Mouse (Mus musculus): Measurements from ENCODE around the gene Adgrg5. TPM values are rescaled to one million over a fixed set of nuclear protein-coding genes. Genes with fewer than 3 reads are reported as not detected.
A peak's percentile ranks its signal among the peaks of the same experiment; 100 is the strongest.

Gene Adgrg5
- polyA plus RNA-seq, 1 experiment from 2014 or later: 0.36 TPM

DNA sequence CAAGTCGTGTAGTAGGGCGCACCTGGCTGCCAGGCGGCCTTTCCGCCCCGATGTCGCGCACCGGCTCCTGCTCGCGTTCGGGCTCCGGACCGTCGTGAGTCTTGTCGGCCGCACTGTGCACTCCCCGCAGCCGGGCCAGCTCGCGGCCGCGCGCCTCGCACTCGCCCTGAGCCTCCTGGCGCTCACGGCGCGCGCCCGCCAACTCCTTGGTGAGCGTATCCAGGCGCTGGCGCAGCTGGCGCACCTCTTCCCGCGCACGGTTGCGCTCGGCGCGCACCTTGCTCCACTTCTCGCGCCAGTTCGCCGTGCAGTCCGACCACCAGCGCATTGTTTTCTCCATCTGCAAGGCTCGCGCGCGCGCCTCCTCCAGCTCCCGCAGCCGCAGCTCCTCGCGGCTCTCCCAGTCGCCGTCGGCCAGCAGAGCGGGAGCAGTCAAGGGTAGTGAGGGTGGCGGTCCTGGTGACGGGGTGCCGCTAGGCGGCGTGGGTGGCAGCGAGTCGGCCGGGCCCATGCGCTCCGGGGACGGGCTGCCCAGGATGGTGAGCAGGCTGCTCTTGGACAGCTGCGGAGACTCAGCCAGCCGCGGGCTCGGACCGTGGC, 10.3 kb upstream of the Adgrg5 start:
- no peak for ATAC-seq (ENCODE audit: insufficient number of reproducible peaks, insufficient read depth, low FRiP score, low read depth)
- 10% methylated on average over 76 of the region's 77 CpGs for WGBS
- H3K4me1 ChIP-seq (ENCODE audit: control insufficient read depth, insufficient read depth, low read length): peaks cover 42% of the 10 kb centered on the region
- H3K36me3 ChIP-seq (ENCODE audit: control insufficient read depth, insufficient read depth, low read length): peaks cover 27% of the 10 kb centered on the region
- no peak overlapping the region for H3K9ac ChIP-seq (replicated peaks; ENCODE audit: low read depth, low read length)
- peak overlapping the region; percentile 26 for H3K4me3 ChIP-seq (ENCODE audit: low read depth, low read length)
- H3K27me3 ChIP-seq (ENCODE audit: control insufficient read depth, insufficient read depth, low read length): no peaks in the 10 kb centered on the region
- no peak overlapping the region for H3K27ac ChIP-seq (ENCODE audit: low read length)
- H3K9me3 ChIP-seq (ENCODE audit: control insufficient read depth, low read depth, low read length): no peaks in the 10 kb centered on the region
- peak overlapping the region; percentile 46 for H3K4me2 ChIP-seq (replicated peaks; ENCODE audit: low read depth, low read length)

DNA sequence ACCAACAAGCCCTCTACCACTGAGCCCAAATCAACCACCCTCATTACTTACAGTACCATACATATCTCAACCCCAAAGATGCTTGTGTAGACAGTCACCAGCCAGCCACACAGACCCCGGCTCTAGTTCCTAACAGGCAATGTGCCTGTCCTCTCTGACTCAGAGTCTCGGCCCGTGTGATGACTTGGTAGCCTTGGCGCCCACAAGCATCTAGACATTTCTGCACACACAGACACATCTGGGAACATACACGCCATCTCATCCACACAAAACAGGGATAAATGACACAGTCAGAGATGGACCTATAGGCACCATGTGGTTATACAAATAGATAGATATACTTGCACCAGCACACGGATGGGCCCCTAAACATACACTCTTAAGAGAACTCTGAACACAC, 9.2 kb upstream of the Adgrg5 start:
- no peak overlapping the region for H3K4me3 ChIP-seq (ENCODE audit: low read depth, low read length)
- ATAC-seq (ENCODE audit: insufficient number of reproducible peaks, insufficient read depth, low FRiP score, low read depth): no peak
- no peaks in the 10 kb centered on the region for H3K9me3 ChIP-seq (ENCODE audit: control insufficient read depth, low read depth, low read length)
- no peak overlapping the region for H3K4me2 ChIP-seq (replicated peaks; ENCODE audit: low read depth, low read length)
- peaks cover 19% of the 10 kb centered on the region for H3K36me3 ChIP-seq (ENCODE audit: control insufficient read depth, insufficient read depth, low read length)
- H3K4me1 ChIP-seq (ENCODE audit: control insufficient read depth, insufficient read depth, low read length): peaks cover 45% of the 10 kb centered on the region
- H3K27me3 ChIP-seq (ENCODE audit: control insufficient read depth, insufficient read depth, low read length): no peaks in the 10 kb centered on the region
- WGBS: 79% methylated on average over 6 of the region's 6 CpGs
- no peak overlapping the region for H3K9ac ChIP-seq (replicated peaks; ENCODE audit: low read depth, low read length)
- no peak overlapping the region for H3K27ac ChIP-seq (ENCODE audit: low read length)

DNA sequence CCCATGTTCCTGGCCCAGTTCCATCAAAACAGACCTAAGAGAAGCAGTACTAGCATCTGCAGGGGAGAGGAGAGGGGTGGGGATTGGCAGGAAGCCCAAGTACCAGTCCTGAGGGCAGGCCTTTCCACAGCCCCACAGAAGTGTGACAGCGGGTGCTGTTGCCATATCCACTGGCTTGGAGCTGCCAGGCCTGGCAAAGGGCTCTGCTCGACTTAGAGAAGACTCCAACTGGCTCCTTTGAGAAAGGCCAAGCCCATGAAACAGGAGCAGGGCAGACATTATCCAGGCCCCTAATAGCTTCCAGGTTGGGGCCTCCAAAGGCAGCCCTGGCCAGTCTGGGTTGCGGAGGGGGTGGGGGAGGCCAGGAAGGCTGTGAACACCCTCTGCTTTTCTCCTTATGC, 8.8 kb upstream of the Adgrg5 start:
- no peak overlapping the region for H3K4me3 ChIP-seq (ENCODE audit: low read depth, low read length)
- peak; percentile 26 for ATAC-seq (ENCODE audit: insufficient number of reproducible peaks, insufficient read depth, low FRiP score, low read depth)
- H3K4me2 ChIP-seq (replicated peaks; ENCODE audit: low read depth, low read length): 0 out of 2 replicates have a peak overlapping the region, but pooled peaks have one; percentile 2
- H3K27ac ChIP-seq (ENCODE audit: low read length): no peak overlapping the region
- no peaks in the 10 kb centered on the region for H3K9me3 ChIP-seq (ENCODE audit: control insufficient read depth, low read depth, low read length)
- peaks cover 45% of the 10 kb centered on the region for H3K4me1 ChIP-seq (ENCODE audit: control insufficient read depth, insufficient read depth, low read length)
- peaks cover 16% of the 10 kb centered on the region for H3K36me3 ChIP-seq (ENCODE audit: control insufficient read depth, insufficient read depth, low read length)
- H3K9ac ChIP-seq (replicated peaks; ENCODE audit: low read depth, low read length): no peak overlapping the region
- no peaks in the 10 kb centered on the region for H3K27me3 ChIP-seq (ENCODE audit: control insufficient read depth, insufficient read depth, low read length)
- WGBS: 39% methylated on average over 3 of the region's 3 CpGs

DNA sequence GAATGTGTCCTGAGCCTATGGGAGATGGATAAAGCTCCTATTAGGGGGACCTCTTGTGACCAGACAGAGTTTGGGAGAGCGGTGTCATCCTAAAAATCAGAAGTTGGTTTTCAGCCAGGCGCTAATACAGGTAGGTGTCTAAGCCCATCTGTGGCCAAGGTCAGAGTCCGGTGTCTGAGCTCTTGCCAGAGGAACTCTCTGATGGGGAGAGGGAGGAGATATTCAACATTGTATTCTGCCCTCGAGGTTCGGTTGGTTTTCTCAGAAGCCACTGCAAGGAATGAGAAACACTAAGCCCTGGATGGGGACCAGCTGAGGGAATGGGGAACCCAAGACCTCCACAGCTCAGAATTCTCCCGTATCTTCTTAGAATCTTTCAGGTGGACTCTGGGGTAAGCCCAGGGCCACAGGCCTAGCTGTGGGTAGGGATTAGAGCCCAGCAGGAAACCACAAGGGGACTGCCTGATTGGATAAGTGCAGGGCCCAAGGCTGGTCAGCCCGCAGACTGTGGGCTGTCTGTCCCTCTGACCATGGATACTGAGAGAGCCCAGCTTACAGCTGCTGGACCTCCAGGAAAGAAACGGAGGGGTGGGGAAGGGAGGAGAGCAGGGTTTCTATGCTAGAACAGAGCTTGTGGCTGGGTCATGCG, 7.1 kb upstream of the Adgrg5 start:
- Histone ChIP-seq H3K4me2 (replicated peaks; ENCODE audit: low read depth, low read length) (peak overlapping the region; percentile 87), H3K9ac (replicated peaks; ENCODE audit: low read depth, low read length) (peak overlapping the region; percentile 28), H3K27me3 (ENCODE audit: control insufficient read depth, insufficient read depth, low read length) (no peaks in the 10 kb centered on the region), H3K4me3 (ENCODE audit: low read depth, low read length) (peak overlapping the region; percentile 89), H3K9me3 (ENCODE audit: control insufficient read depth, low read depth, low read length) (no peaks in the 10 kb centered on the region), H3K27ac (ENCODE audit: low read length) (no peak overlapping the region; the same call in 1 of the 2 replicates), H3K36me3 (ENCODE audit: control insufficient read depth, insufficient read depth, low read length) (peaks cover 10% of the 10 kb centered on the region), H3K4me1 (ENCODE audit: control insufficient read depth, insufficient read depth, low read length) (peaks cover 45% of the 10 kb centered on the region)
- WGBS: 46% methylated on average over 9 of the region's 9 CpGs
- no peak for ATAC-seq (ENCODE audit: insufficient number of reproducible peaks, insufficient read depth, low FRiP score, low read depth)

DNA sequence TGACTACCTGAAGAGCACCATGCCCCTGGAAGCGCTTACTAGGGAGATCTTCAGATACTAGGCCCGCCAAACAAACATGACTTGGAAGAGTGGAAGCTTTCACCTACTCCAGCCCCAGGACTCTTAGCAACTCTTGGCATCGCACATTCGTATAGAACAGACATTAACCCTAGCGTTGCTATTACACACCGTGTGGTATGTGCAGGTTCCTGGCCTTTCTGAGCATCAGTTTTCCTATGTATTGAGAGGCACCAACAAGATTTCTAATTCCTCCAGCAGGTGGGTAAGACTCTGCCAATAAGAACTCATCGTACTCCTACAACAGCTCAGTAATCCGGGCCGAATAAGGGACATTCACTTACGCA, 6.6 kb upstream of the Adgrg5 start:
- H3K36me3 ChIP-seq (ENCODE audit: control insufficient read depth, insufficient read depth, low read length): peaks cover 7% of the 10 kb centered on the region
- peak overlapping the region; percentile 28 for H3K9ac ChIP-seq (replicated peaks; ENCODE audit: low read depth, low read length)
- H3K27ac ChIP-seq (ENCODE audit: low read length): no peak overlapping the region; the same call in 1 of the 2 replicates
- peak overlapping the region; percentile 87 for H3K4me2 ChIP-seq (replicated peaks; ENCODE audit: low read depth, low read length)
- peak overlapping the region; percentile 89 for H3K4me3 ChIP-seq (ENCODE audit: low read depth, low read length)
- no peak for ATAC-seq (ENCODE audit: insufficient number of reproducible peaks, insufficient read depth, low FRiP score, low read depth)
- no peaks in the 10 kb centered on the region for H3K9me3 ChIP-seq (ENCODE audit: control insufficient read depth, low read depth, low read length)
- 5% methylated on average over 10 of the region's 10 CpGs for WGBS
- peaks cover 46% of the 10 kb centered on the region for H3K4me1 ChIP-seq (ENCODE audit: control insufficient read depth, insufficient read depth, low read length)
- H3K27me3 ChIP-seq (ENCODE audit: control insufficient read depth, insufficient read depth, low read length): no peaks in the 10 kb centered on the region

DNA sequence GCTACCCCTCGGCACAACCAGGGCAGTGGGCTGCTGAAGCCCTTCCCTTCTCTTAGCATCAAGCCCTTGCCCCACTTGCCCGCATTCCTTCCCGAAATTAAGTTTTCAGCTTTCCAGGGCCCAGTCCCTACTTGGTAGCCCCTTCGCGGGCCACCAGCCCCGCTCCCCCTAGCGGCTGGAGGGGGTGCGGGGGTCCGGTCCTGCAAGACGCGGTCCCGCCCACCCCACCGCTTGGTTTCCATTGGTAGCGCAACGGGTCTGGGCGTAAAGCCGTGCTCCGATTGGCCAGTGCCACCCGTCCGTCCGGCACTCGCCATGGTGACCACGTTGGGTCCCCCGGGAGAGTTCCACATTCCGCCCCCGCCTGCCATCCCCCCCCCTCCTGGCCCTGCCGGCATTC, 6.1 kb upstream of the Adgrg5 start:
- Histone ChIP-seq H3K4me1 (ENCODE audit: control insufficient read depth, insufficient read depth, low read length) (peaks cover 50% of the 10 kb centered on the region), H3K4me3 (ENCODE audit: low read depth, low read length) (peak overlapping the region; percentile 89), H3K27ac (ENCODE audit: low read length) (peak overlapping the region; percentile 75; the same call in 1 of the 2 replicates), H3K4me2 (replicated peaks; ENCODE audit: low read depth, low read length) (peak overlapping the region; percentile 87), H3K36me3 (ENCODE audit: control insufficient read depth, insufficient read depth, low read length) (peaks cover 7% of the 10 kb centered on the region), H3K9me3 (ENCODE audit: control insufficient read depth, low read depth, low read length) (no peaks in the 10 kb centered on the region), H3K9ac (replicated peaks; ENCODE audit: low read depth, low read length) (peak overlapping the region; percentile 77), H3K27me3 (ENCODE audit: control insufficient read depth, insufficient read depth, low read length) (no peaks in the 10 kb centered on the region)
- peak; percentile 95 for ATAC-seq (ENCODE audit: insufficient number of reproducible peaks, insufficient read depth, low FRiP score, low read depth)
- under 1% methylated on average over 25 of the region's 27 CpGs for WGBS

DNA sequence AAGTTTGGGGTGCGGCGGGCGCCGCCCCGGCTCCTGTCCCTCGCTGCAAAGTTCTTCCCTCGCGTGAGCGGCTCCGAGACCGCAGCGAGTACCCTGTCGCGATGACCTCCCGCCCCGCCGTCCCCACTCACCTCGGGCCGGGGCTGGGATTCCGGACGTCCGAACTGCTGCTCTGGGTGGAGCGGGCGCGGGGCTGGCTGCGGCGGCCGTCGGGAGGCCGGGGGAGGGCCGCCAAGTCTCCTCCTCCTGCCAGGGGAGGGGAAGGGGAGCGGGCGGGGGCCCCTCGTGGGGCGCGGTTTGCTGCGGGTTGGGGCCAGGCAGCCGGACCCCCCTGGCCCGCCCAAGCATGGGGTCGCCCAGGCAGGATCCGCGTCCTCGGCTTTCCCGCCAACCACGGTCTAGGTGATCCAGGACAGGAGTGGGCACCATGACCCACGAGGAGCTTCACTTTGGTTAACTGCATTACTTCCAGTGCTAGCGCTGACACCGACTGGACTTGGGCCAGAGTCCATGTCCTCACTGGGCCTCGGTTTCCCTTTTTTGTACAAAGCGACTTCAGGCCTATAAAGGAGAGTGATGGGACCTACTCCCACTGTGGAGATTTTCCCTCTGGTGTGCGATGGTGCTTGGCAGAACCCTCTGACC, 5.5 kb upstream of the Adgrg5 start, which contains the start of gene Ccdc102a:
TSS of gene Ccdc102a (minus strand) at position 248 of the 645 bp plus-strand sequence.
- peak within 1 kb of the TSS; percentile 75 for H3K27ac ChIP-seq (ENCODE audit: low read length)
- no peaks in the 10 kb centered on the region for H3K9me3 ChIP-seq (ENCODE audit: control insufficient read depth, low read depth, low read length)
- ATAC-seq (ENCODE audit: insufficient number of reproducible peaks, insufficient read depth, low FRiP score, low read depth): peak; percentile 62
- WGBS: 2% methylated on average over 43 of the region's 51 CpGs
- peaks cover 1% of the 10 kb centered on the region for H3K36me3 ChIP-seq (ENCODE audit: control insufficient read depth, insufficient read depth, low read length)
- no peaks in the 10 kb centered on the region for H3K27me3 ChIP-seq (ENCODE audit: control insufficient read depth, insufficient read depth, low read length)
- H3K4me3 ChIP-seq (ENCODE audit: low read depth, low read length): peak within 1 kb of the TSS; percentile 89
- H3K4me2 ChIP-seq (replicated peaks; ENCODE audit: low read depth, low read length): peak within 1 kb of the TSS; percentile 87
- peak within 1 kb of the TSS; percentile 77 for H3K9ac ChIP-seq (replicated peaks; ENCODE audit: low read depth, low read length)
- peaks cover 54% of the 10 kb centered on the region for H3K4me1 ChIP-seq (ENCODE audit: control insufficient read depth, insufficient read depth, low read length)

DNA sequence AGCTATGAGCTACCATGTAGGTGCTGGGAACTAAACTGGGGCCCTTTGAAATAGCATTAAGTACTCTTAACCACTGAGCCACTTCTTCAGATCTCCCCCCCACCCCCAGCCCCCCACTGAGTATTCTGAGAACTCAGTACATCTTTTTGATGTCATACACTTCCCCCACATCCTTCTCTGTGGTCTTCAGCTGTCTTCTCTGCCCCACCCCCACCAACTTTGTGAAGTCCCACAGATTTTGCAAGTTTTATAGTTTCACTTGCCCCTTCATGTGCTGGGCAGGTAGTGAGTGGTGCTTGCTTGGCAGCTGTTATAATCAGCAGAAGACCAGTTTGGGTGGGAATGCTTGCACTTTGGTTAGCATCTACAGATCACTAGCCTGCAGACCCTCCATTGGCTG, 4.2 kb upstream of the Adgrg5 start:
- ATAC-seq (ENCODE audit: insufficient number of reproducible peaks, insufficient read depth, low FRiP score, low read depth): no peak
- H3K36me3 ChIP-seq (ENCODE audit: control insufficient read depth, insufficient read depth, low read length): no peaks in the 10 kb centered on the region
- no peak overlapping the region for H3K4me3 ChIP-seq (ENCODE audit: low read depth, low read length)
- H3K4me2 ChIP-seq (replicated peaks; ENCODE audit: low read depth, low read length): no peak overlapping the region
- no peak overlapping the region for H3K27ac ChIP-seq (ENCODE audit: low read length)
- no peak overlapping the region for H3K9ac ChIP-seq (replicated peaks; ENCODE audit: low read depth, low read length)
- no peaks in the 10 kb centered on the region for H3K9me3 ChIP-seq (ENCODE audit: control insufficient read depth, low read depth, low read length)
- no peaks in the 10 kb centered on the region for H3K27me3 ChIP-seq (ENCODE audit: control insufficient read depth, insufficient read depth, low read length)
- peaks cover 42% of the 10 kb centered on the region for H3K4me1 ChIP-seq (ENCODE audit: control insufficient read depth, insufficient read depth, low read length)

Data from stomach, embryonic 14.5 days (tissue).